Mouse (Mus musculus) lung, adult 2 months (tissue): ENCODE data around the gene Scml4.

ENCODE experiments used
- CTCF ChIP-seq: fragments of 200-500 bp; IDR thresholded peaks from 2 replicates; pipeline ENCODE4 v1.5.1; 2011; ENCODE audit warnings: mild to moderate bottlenecking, low read length, control low read depth; ENCODE audit not compliant: insufficient read depth
- POLR2A ChIP-seq: fragments of 200-500 bp; IDR thresholded peaks from 2 replicates; pipeline ENCODE4 v1.6.1; 2011; ENCODE audit warnings: low read depth, mild to moderate bottlenecking, control low read depth, low read length, borderline replicate concordance; ENCODE audit errors: extremely low read depth

GRCm38 (mm10) chr10:42892987-42893386 is 32.8 kb downstream of the Scml4 start:
- TF ChIP-seq POLR2A (no peak), CTCF (no peak)
